Mouse (Mus musculus): ENCODE measurements around the gene Xpo6. TPM values are rescaled to one million over a fixed set of nuclear protein-coding genes. Genes with fewer than 3 reads are reported as not detected.

The Xpo6 gene
- polyA plus RNA-seq, 1 experiment from 2014 or later: 70.2 TPM

- DNase-seq (ENCODE audit: low spot score): no peak
- H3K27ac ChIP-seq (replicated peaks): no peak overlapping the region
- H3K4me1 ChIP-seq: peaks cover 25% of the 10 kb centered on the region
- H3K4me3 ChIP-seq: no peak overlapping the region
- WGBS: 78% methylated on average over 10 of the region's 10 CpGs
- H3K27me3 ChIP-seq (replicated peaks; ENCODE audit: low read depth, poor library complexity, severe bottlenecking): peaks cover 7% of the 10 kb centered on the region
- H3K36me3 ChIP-seq (replicated peaks): no peaks in the 10 kb centered on the region
- H3K9me3 ChIP-seq: no peaks in the 10 kb centered on the region
Observed at GRCm38 (mm10) chr7:126057332-126057914, 142.9 kb downstream of the Xpo6 start.

- H3K27me3 ChIP-seq (replicated peaks; ENCODE audit: low read depth, poor library complexity, severe bottlenecking): peaks cover 7% of the 10 kb centered on the region
- H3K36me3 ChIP-seq (replicated peaks): no peaks in the 10 kb centered on the region
- 67% methylated on average over 6 of the region's 6 CpGs for WGBS
- no peak overlapping the region for H3K27ac ChIP-seq (replicated peaks)
- no peak for DNase-seq (ENCODE audit: low spot score)
- H3K4me1 ChIP-seq: peaks cover 35% of the 10 kb centered on the region
- H3K4me3 ChIP-seq: no peak overlapping the region
- H3K9me3 ChIP-seq: no peaks in the 10 kb centered on the region
Observed at GRCm38 (mm10) chr7:126054574-126054973, 145.7 kb downstream of the Xpo6 start.

GRCm38 (mm10) chr7:126053618-126054017, 146.7 kb downstream of the Xpo6 start:
- Histone ChIP-seq H3K27me3 (replicated peaks; ENCODE audit: low read depth, poor library complexity, severe bottlenecking) (peaks cover 7% of the 10 kb centered on the region), H3K9me3 (no peaks in the 10 kb centered on the region), H3K4me3 (no peak overlapping the region), H3K4me1 (peaks cover 28% of the 10 kb centered on the region), H3K27ac (replicated peaks) (no peak overlapping the region), H3K36me3 (replicated peaks) (no peaks in the 10 kb centered on the region)
- no peak for DNase-seq (ENCODE audit: low spot score)
- WGBS: 84% methylated on average over 7 of the region's 7 CpGs

- H3K9me3 ChIP-seq: no peaks in the 10 kb centered on the region
- H3K4me3 ChIP-seq: no peak overlapping the region
- no peak overlapping the region for H3K27ac ChIP-seq (replicated peaks)
- DNase-seq (ENCODE audit: low spot score): no peak
- peaks cover 7% of the 10 kb centered on the region for H3K27me3 ChIP-seq (replicated peaks; ENCODE audit: low read depth, poor library complexity, severe bottlenecking)
- no peaks in the 10 kb centered on the region for H3K36me3 ChIP-seq (replicated peaks)
- peaks cover 39% of the 10 kb centered on the region for H3K4me1 ChIP-seq
- WGBS: 45% methylated on average over 6 of the region's 6 CpGs
Observed at GRCm38 (mm10) chr7:126051910-126052309, 148.4 kb downstream of the Xpo6 start.

Other genes with a start within 250 kb of the Xpo6 start
- 0.65 and 1.3 TPM in 2 replicates for gene Gsg1l, start 118.1 kb downstream of the Xpo6 start, polyA plus RNA-seq (2016; fragmentation: Nextera tagmentation; extraction: Ambion mirVana)
- gene Sbk1, start 72.1 kb upstream of the Xpo6 start, polyA plus RNA-seq (2016; fragmentation: Nextera tagmentation; extraction: Ambion mirVana): 91.0 and 102 TPM in 2 replicates
- 2.9 and 3.3 TPM in 2 replicates for gene Lat, start 169.1 kb upstream of the Xpo6 start, polyA plus RNA-seq (2016; fragmentation: Nextera tagmentation; extraction: Ambion mirVana)
- 63.6 and 66.9 TPM in 2 replicates for gene Spns1, start 176.9 kb upstream of the Xpo6 start, polyA plus RNA-seq (2016; fragmentation: Nextera tagmentation; extraction: Ambion mirVana)
- 2.5 and 2.9 TPM in 2 replicates for gene Nfatc2ip, start 196.2 kb upstream of the Xpo6 start, polyA plus RNA-seq (2016; fragmentation: Nextera tagmentation; extraction: Ambion mirVana)
- not detected in 2 replicates for gene Cd19, start 214.4 kb upstream of the Xpo6 start, polyA plus RNA-seq (2016; fragmentation: Nextera tagmentation; extraction: Ambion mirVana)
- 33.7 and 34.6 TPM in 2 replicates for gene Rabep2, start 228.3 kb upstream of the Xpo6 start, polyA plus RNA-seq (2016; fragmentation: Nextera tagmentation; extraction: Ambion mirVana)

Measured in embryonic facial prominence, embryonic 10.5 days (tissue).